Mouse (Mus musculus) left cerebral cortex, adult 11 months (tissue): Measurements from ENCODE around the gene Kyat1.

Source experiments
- DNase-seq: peaks from one replicate; pipeline ENCODE4 v3.0.0; 2022; ENCODE audit warnings: low spot score

The Kyat1 gene

DNA sequence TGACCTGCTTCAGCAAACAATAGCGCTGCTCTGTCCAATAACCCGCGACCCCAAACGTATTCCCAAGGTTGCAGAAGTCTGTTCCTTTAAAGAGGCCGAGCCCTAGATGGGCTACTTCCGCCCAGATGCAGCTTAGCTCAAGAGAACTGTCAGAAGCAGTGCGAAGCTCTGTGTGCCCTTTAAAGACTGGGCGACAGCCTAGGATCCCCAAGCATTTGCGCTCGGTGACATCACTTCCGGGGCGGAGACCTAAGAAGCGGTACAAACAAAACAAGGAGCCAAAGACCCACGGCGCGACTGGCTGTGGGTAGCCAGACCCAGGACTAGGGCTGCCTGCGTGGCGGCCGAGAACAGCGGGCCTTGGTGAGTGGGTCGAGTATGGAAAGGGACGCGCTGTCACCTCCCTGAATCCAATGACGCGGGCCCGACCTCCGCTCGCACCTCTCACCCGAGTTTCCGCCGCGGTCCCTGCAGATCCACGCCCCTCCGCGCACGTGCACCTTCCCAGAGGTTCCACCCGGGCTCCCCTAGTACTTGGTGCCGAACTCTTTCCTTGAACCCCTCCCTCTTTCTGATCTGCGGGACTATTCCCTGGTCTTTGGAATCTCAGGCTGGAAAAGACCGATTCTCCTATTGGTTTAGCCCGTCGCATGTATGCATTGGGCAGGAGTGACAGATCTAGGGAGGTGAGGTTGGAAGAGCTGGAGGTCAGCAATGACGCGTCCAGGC, at the start of gene Kyat1:
TSS of gene Kyat1 (minus strand) at position 219 of the 729 bp plus-strand sequence.
- DNase-seq, result peak; percentile 90

DNA sequence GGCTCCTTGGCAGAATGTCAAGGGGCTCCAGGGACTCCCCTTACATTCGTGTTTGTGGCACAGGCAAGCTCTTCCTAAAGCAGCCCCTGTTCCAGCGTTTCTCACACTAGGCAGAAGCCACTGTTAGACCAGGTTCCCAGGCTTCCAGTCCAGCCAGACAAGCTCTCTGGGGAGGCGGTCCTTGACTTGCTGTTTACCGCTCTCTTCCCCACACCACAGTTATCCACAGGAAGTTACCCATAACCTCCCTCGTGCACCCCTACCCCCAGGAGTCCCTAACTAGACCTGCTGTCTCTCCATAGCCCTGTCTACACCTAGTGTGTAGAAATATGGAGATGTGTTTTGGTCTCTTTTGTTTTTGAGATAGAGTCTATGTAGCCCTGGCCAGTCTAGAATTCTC, 48.2 kb upstream of the Kyat1 start:
- DNase-seq, result no peak

DNA sequence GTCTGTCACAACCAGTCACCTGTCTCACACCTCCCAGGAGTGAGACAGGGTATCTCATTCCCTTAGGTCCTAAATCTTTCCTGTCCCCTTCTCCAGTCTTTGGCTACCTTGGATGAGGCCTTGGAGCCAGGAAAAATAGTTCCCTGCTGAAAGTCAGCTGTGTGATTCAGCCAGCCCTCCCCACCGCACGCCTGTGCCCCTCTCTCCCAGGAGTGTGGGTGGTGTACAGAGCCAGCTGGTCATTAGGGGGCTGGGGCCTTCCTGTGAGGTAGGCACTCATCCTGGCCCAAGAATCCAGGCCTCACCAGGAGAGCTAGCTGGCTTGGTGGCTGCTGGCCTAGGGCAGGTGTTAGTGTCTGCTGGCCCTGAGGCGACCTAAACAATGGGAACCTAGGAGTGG, 46.9 kb upstream of the Kyat1 start:
- no peak for DNase-seq

DNA sequence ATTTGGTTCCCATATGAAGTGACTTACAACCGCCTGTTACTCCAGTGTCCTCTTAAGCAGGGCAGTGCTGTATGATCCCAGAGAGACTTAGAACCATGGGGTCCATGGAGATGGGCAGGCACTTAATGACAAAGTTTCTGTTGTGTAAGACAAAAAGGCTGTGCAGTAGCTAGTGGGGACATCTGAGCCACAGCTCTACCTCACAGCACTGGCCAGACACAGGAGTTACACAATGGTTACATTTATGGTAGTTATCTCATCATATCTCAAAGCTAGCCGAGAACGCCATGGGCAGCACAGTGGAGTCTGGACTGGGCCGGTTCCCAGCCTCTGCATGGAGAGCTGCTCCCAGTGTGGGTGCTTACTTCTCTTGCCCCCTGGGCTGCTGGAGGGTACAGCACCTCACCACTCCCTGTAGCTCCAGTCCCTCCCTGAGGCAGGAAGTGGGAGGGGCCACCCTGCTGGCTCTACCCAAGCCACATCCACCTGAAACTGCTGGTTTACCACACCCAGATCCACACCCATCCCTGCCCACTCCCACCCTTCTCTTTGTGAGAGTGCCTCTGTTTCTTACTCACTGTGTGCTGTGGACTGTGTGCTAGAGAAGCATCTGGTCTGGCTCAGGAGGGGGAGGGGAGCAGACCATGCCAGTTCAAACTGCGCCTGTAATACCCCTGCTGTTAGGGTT, 45.9 kb upstream of the Kyat1 start:
- DNase-seq, result no peak

DNA sequence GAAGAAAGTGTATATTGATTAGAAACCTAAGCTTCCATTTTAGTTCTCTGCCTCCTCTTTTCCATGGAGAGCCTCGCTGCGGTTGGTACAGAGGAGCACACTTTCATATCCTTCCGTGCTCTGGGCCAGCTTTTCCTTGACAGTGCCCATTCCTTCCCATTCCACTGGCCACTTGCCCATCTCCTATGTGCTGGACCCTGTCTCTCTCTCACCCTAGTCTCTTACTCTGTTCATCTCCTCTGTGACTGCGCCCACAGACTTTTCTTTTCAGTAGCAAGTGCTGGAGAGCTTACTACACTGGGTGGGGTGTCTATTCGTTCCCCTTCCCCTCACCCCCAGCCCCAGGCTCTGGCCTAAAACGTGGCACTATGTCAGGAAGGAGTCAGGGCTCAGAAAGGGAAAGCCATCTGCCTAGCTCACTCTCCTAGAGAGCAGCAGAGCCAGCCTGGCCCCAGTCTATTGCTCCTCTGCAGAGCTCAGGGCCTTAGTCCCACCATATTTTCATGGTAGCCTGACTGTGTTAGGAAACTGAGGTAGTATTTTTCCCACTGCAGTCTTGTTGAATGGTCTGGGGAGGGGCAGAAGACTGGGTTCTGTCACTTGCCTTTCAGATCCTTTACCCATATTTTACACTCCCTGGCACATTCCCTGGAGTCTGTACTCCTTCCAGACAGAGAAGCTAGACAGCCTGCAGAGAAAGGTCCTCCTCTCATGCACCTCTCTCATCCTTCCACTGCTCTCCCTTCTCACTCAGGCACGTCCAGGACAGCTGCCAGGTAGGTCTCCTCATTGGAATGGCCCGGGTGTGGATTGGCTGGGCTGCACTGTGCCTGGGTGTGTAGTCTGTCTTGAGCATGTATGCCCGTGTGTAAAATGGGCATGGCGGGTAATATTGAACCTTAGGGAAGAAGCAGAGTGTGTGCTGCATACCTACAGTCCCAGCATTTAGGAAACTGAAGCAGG, 44.8 kb upstream of the Kyat1 start:
- DNase-seq, result no peak

DNA sequence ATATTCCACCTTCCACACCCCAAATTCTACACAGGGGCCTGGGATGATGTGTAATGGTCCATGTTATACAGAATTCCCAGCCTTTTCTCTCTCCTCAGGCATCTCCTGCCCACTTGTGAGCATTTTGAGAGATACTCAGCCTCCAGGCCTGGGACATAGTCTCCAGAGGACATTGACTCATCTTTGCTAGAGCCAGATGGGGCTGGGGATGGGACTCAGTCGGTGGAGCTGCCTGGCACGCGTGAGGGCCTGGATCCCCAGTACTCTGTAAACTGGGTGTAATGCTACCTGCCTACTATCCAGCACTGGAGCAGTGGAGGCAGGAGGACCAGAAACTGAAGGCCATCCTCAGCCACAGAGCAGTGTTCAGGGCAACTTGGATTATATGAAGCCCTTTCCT, 43.5 kb upstream of the Kyat1 start:
- DNase-seq, result no peak

DNA sequence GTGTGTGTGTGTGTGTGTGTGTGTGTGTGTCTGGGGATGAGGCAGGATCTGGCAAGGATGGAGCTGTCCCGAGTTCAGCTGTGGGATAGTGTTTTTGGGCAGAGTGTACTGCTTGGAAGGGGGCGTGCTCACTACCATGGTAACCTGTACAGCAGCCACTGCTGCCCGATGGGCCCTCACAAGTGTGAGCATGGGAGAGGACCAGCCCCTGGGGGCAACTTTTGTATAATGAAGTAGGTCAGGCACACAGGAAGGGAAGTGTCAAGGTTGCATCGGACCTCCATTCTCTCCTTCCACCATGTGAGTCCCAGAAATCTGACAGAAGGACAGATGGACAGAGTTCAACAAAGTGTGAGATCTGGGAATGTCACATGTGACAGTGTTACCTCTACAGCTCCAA, 42.0 kb upstream of the Kyat1 start:
- DNase-seq, result no peak

DNA sequence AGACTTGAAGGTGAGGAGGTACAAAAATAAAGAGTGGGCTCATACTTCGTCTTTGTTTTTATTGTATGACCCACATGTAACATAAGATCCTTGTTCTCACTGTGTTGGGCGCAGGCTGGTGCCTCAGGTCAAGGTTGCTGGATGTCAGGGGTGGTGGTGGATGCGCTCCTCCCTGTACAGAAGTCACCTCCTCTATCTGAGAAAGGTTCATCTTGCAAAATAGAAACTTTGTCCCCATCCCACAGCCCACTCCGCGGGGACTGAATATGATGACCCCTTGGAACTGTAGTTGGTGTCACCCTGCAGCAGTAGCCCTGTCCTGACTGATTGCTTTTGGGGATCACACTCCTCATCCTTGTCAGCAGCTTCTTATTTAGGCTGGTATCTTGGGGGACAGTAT, 41.4 kb upstream of the Kyat1 start:
- no peak for DNase-seq

DNA sequence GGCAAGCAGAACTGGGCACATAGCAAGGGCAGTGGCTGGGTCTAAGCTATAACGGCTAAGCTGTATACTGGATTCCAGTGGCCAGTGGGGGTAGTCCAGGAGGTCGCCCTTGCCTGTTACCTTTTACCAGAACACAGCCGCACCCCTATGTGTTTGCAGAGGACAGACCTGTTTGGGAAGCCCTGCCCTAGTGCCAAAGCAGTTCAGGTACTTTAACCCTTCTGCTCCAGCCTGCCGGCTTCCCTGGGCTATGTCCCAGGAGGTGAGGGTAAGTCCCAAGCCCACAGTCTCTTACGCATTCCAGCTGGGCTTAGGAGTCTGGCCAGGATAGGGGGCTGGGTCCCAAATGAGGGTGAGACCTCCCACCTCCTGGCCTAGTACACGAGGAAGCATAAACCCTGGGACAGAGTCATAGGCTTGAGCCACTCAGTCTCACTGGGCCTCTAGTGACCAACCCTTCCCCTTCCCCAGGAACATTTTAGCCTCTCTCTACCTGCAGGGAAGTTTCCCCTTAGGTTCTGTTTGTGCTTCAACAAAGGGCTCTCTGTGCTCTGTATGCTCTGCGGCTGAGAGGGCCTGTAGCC, 39.0 kb upstream of the Kyat1 start:
- no peak for DNase-seq

DNA sequence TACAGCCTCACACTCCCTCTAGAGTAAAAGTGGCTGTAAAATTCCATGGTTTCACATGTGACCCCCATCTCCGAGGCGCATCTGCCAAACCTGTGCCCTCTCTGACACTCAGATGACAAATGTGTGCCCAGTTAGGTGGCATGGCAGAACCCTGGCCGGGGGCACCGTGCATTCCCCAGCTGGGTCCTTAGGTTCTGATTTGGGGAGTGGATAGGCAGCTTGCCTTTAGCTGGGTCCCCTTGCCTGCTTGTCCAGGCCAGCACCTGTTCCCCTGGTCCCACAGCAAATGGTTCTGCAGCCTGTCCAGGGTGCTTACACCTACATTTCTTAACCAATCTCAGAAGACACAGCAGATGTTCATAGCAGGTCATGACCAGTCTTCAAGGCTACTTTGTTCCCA, 37.7 kb upstream of the Kyat1 start:
- DNase-seq, result no peak

DNA sequence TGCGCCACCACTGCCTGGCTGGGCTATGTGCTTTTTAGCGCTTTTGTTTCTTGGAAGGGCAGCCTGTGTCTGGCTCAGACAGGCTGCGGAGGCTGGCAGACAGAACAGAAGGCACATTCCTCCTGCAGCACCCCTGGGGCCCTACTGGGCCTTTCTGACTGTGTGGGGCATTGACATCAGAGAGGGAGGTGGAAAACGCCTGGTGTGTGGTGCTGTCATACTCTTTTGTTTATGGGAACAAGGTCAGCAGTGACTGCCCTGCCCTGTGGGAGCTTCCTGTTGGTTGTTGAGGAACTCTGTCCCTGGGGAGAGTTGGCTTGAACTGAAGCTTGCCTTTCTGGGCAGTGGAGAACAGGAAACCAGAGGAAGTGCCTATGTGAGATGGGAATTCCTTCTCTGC, 36.9 kb upstream of the Kyat1 start:
- DNase-seq, result no peak

DNA sequence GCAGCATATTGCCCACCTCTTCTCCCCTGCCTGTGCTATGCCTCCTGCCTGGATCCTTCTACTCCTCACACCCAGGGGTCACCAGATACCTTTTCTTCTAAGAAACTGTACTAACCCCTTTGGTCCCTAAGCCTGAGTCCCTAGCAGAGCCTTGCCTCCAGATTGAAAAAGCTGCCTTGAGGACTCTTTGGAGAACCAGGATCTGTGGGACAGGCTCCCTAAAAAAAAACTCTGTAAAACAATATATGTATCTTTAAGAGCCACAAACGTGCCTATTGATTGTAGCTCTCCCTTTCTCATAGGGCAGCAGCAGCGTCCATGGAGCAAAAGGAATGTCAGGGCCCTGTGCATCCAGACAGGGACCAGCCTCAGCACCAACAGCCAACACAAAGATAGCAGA, 34.6 kb upstream of the Kyat1 start, which contains the start of gene Gm28035:
TSS of gene Gm28035 (plus strand) at position 301 of the 400 bp plus-strand sequence.
- no peak for DNase-seq

DNA sequence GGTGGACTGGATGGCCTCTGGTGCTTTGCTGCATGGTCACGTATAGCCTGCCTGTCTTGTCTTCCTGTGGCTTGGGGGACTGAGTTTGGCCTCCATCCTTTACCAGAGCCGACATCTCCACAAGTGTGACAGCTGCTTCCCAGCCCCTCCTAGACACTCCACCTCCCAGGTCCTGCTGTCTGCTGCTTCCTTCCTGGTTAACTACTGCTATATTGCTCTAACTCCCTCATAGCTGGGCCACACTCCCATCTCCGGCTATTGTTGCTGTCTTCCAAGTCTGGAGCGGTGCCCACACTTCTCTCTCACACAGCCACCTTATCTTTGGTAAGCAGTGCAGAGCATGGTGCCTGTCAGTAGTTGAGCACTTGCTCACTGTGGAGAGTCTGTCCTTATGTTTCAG, 34.1 kb upstream of the Kyat1 start:
- no peak for DNase-seq

DNA sequence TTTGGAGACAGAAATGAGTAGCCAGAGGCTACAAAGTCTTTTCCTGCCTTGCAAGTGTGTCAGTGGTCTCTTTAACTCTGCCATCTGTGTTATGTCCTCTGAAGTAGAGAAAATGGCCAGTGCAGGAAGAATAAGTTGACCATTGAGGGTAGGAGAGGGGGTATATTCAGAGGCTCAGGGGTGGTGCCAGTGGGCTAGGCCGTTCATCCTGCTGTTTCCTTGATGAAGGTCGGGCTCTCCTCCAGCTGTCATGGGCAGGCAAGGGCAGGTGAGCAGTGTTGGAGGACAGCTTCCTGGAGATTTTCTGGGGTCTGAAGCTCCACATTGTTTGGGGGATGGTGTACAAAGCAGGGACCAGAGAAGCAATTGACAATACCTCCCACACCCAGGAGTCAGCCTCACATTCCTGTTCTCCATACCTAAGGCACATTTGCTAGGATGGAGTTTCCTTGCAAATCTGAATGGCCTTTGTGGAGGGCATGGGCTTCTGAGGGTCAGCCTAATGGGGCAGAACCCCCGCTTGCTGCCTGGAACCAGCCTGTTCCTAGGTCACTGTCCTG, 33.3 kb upstream of the Kyat1 start:
- no peak for DNase-seq

DNA sequence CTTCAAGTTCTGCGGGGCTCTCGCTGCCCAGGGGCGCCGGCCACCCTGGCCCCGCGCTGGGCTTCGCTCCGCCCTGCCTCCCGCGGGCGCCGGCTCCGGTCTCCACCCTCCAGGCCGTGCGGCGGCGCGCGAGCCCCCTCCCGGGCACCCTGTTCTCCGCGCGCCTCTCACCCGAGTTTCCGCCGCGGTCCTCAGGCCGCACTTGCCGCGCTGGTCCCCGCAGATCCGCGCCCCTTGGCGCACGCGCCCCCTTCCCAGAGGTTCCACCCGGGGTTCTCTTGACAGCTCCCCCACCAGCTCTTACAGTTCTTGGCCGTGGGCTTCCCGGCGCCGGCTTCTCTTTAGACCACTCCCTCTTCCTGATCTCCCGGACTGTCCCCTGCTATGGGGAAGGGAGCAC, 32.2 kb upstream of the Kyat1 start:
- peak; percentile 49 for DNase-seq

DNA sequence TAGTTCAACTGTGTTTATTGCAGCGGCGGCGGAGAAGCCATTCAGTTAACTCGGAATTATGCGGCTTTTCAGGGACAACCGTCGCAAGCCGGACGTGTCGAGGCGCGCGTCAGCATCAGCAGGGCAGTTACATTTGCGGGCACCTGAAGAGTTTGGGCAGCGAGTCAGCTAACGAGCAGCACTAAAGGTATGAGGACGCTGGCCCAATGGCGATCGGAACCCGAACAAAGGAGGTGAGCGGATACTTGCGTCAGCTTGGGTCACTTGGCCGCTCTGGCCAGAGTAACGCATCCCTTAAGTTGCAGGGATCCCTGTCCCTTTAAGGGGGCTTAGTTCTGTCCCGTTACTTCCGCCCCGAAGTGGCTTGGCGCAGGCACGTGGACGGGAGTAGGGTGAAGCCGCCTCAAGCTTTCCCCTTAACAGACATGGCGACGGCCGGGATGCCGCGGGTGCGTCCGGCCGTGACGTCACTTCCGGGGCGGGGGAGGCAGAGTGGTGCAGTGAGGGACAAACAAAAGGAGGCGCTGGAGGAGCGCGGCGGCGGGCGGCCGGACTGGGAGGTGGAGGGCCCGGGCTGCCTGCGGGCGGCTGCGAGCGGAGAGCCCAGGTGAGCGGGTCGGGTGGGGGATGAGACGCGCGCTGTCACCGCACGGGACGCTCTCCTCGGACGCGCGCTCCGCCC, 31.7 kb upstream of the Kyat1 start, which contains the start of gene Lrrc8a:
TSS of gene Lrrc8a (plus strand) at position 517 of the 682 bp plus-strand sequence.
- peak; percentile 97 for DNase-seq

DNA sequence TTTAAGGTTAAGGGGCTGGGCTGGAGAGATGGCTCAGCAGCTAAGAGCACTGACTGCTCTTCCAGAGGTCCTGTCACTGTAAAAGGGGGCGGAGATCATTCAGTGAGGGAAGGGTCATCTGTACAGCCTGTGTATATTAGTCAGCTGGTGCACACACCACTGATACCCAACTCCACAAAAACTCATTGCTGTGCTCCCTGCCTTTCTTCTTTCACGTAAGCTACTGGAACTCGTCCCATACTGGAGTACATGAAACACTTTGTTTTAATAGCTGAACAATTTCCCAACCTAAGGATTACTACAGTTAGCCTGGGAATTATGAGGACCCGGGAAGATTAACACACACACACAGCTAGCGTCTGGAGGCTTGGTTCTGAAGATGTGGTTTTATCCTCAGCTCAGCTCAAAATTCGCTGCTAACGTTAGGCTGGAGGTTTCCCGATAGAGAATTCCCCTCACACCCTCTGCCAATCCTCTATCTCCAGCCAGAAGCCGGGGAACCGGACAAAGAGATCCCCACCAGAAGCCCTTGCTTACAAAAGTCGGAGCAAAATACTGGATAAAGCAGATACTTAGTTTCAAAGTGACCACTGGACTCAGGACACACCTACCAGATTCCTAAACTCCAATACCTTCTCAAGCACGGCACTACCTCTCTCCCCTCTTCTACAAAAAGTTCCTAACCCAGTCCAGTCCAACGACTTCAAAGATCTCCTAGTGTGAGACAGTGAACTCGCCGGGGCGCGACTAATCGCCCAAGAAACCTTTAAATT, 31.0 kb upstream of the Kyat1 start:
- DNase-seq, result no peak

DNA sequence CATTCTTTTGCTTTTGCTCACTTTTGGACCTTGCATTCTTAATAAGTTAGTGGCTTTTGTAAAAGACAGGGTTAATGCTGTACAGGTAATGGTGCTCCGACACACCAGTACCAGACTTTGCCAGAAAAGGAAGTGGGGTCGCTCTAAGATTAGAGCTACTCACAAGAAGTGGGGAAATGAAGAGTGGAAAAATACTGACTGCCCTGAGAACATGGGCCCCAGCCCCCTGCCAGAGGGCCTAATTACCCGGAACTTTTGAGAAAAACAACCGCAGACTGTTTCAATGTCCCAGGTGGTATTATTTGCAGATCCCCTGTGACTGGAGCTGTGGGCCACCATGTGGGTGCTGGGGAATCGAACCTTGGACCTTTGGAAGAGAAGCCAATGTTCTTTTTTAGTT, 29.9 kb upstream of the Kyat1 start:
- DNase-seq, result no peak

DNA sequence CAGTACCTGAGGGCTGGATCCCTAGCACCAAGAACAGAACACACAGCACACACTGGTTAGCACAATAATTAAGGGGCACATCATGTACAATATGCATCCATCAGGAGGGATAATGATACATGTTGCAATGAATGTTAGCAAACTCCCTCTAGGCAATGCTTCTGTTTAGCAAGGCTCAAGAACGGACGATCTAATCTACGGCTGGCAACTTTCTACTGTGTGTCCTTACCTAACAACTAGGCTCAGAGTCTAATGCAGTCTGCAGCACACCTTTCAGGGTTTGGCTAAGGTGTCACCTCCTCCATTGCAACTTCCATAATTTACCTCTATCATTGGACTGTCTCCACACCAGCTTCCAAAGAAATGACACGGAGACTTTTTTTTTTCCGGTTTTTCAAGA, 10.6 kb upstream of the Kyat1 start:
- DNase-seq, result no peak

DNA sequence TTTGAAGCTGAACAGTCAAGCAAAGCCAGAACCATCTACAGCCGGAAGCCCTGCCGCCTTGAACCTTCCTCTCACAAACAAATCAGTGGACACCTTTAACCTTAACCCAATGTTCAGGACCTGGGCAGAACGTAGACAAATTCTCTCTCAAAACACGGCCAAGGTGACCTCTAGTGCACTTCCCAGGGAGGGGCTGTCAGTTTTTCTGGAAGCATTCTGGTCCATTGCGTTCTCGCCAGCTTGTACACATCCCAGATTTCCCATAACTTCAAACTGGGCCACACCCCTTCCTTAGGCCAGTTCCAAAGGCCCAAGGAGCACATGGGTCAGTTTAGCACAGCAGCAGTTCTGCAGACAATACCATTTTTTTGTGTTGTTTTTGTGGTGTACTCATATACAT, 9.8 kb upstream of the Kyat1 start:
- DNase-seq, result no peak
